Mouse (Mus musculus): ENCODE data around the gene Hnrnpll. TPM values are rescaled to one million over a fixed set of nuclear protein-coding genes. Genes with fewer than 3 reads are reported as not detected.

The Hnrnpll gene
- polyA plus RNA-seq, 1 experiment = 77.4 TPM

- 0 out of 2 replicates have a peak, but pooled peaks cover 3% of the 10 kb centered on the region for H3K9me3 ChIP-seq (replicated peaks; ENCODE audit: control insufficient read depth, insufficient read depth, low read length, poor library complexity, severe bottlenecking)
- H3K27me3 ChIP-seq (ENCODE audit: control insufficient read depth, insufficient read depth, low read length, poor library complexity, severe bottlenecking) = no peaks in the 10 kb centered on the region
- H3K9ac ChIP-seq (ENCODE audit: low read depth, poor library complexity, severe bottlenecking) = no peak overlapping the region
- H3K27ac ChIP-seq (ENCODE audit: insufficient read depth, low read length) = no peak overlapping the region
- H3K4me3 ChIP-seq (ENCODE audit: low read depth, low read length) = no peak overlapping the region
- no peaks in the 10 kb centered on the region for H3K36me3 ChIP-seq (ENCODE audit: control insufficient read depth, insufficient read depth, low read length, poor library complexity, severe bottlenecking)
- H3K4me1 ChIP-seq (ENCODE audit: control insufficient read depth, insufficient read depth, low read length) = peaks cover 5% of the 10 kb centered on the region
- no peak for TF ChIP-seq CTCF (IDR thresholded peaks at IDR 0.05; ENCODE audit: low read depth, low read length)
- no peak for TF ChIP-seq EP300 (IDR thresholded peaks at IDR 0.05; ENCODE audit: insufficient read depth, low read depth, low read length)
- TF ChIP-seq POLR2A (IDR thresholded peaks at IDR 0.05; ENCODE audit: insufficient read depth, low read length) = no peak
Observed at GRCm38 (mm10) chr17:79984450-79984849, 77.7 kb downstream of the Hnrnpll start.

- TF ChIP-seq CTCF (IDR thresholded peaks at IDR 0.05; ENCODE audit: low read depth, low read length) (no peak), POLR2A (IDR thresholded peaks at IDR 0.05; ENCODE audit: insufficient read depth, low read length) (no peak), EP300 (IDR thresholded peaks at IDR 0.05; ENCODE audit: insufficient read depth, low read depth, low read length) (no peak)
- no peak overlapping the region for H3K27ac ChIP-seq (ENCODE audit: insufficient read depth, low read length)
- H3K4me3 ChIP-seq (ENCODE audit: low read depth, low read length) = no peak overlapping the region
Observed at GRCm38 (mm10) chr17:79982955-79983529, 79.1 kb downstream of the Hnrnpll start.

GRCm38 (mm10) chr17:79982548-79982947 lies 79.6 kb downstream of the Hnrnpll start:
- no peak for TF ChIP-seq POLR2A (IDR thresholded peaks at IDR 0.05; ENCODE audit: insufficient read depth, low read length)
- Histone ChIP-seq H3K4me1 (ENCODE audit: control insufficient read depth, insufficient read depth, low read length) (peaks cover 5% of the 10 kb centered on the region), H3K4me3 (ENCODE audit: low read depth, low read length) (no peak overlapping the region), H3K9ac (ENCODE audit: low read depth, poor library complexity, severe bottlenecking) (no peak overlapping the region), H3K27ac (ENCODE audit: insufficient read depth, low read length) (no peak overlapping the region), H3K36me3 (ENCODE audit: control insufficient read depth, insufficient read depth, low read length, poor library complexity, severe bottlenecking) (no peaks in the 10 kb centered on the region), H3K9me3 (replicated peaks; ENCODE audit: control insufficient read depth, insufficient read depth, low read length, poor library complexity, severe bottlenecking) (0 out of 2 replicates have a peak, but pooled peaks cover 3% of the 10 kb centered on the region), H3K27me3 (ENCODE audit: control insufficient read depth, insufficient read depth, low read length, poor library complexity, severe bottlenecking) (no peaks in the 10 kb centered on the region)

More at GRCm38 (mm10) chr17:79982955-79983529, 79.1 kb downstream of the Hnrnpll start:
- 0 out of 2 replicates have a peak, but pooled peaks cover 3% of the 10 kb centered on the region for H3K9me3 ChIP-seq (replicated peaks; ENCODE audit: control insufficient read depth, insufficient read depth, low read length, poor library complexity, severe bottlenecking)
- H3K27me3 ChIP-seq (ENCODE audit: control insufficient read depth, insufficient read depth, low read length, poor library complexity, severe bottlenecking) = no peaks in the 10 kb centered on the region
- no peaks in the 10 kb centered on the region for H3K36me3 ChIP-seq (ENCODE audit: control insufficient read depth, insufficient read depth, low read length, poor library complexity, severe bottlenecking)
- H3K9ac ChIP-seq (ENCODE audit: low read depth, poor library complexity, severe bottlenecking) = no peak overlapping the region
- H3K4me1 ChIP-seq (ENCODE audit: control insufficient read depth, insufficient read depth, low read length) = peaks cover 5% of the 10 kb centered on the region

GRCm38 (mm10) chr17:79981758-79982481 lies 80.2 kb downstream of the Hnrnpll start:
- Histone ChIP-seq H3K9ac (ENCODE audit: low read depth, poor library complexity, severe bottlenecking) (no peak overlapping the region), H3K4me3 (ENCODE audit: low read depth, low read length) (no peak overlapping the region), H3K27ac (ENCODE audit: insufficient read depth, low read length) (no peak overlapping the region)

GRCm38 (mm10) chr17:79981348-79981747 lies 80.8 kb downstream of the Hnrnpll start:
- Histone ChIP-seq H3K9me3 (replicated peaks; ENCODE audit: control insufficient read depth, insufficient read depth, low read length, poor library complexity, severe bottlenecking) (0 out of 2 replicates have a peak, but pooled peaks cover 3% of the 10 kb centered on the region), H3K27ac (ENCODE audit: insufficient read depth, low read length) (no peak overlapping the region), H3K4me3 (ENCODE audit: low read depth, low read length) (no peak overlapping the region), H3K27me3 (ENCODE audit: control insufficient read depth, insufficient read depth, low read length, poor library complexity, severe bottlenecking) (no peaks in the 10 kb centered on the region), H3K4me1 (ENCODE audit: control insufficient read depth, insufficient read depth, low read length) (peaks cover 9% of the 10 kb centered on the region), H3K9ac (ENCODE audit: low read depth, poor library complexity, severe bottlenecking) (no peak overlapping the region; the same call in 1 of the 2 replicates), H3K36me3 (ENCODE audit: control insufficient read depth, insufficient read depth, low read length, poor library complexity, severe bottlenecking) (no peaks in the 10 kb centered on the region)
- TF ChIP-seq EP300 (IDR thresholded peaks at IDR 0.05; ENCODE audit: insufficient read depth, low read depth, low read length) = no peak
- no peak for TF ChIP-seq POLR2A (IDR thresholded peaks at IDR 0.05; ENCODE audit: insufficient read depth, low read length)
- TF ChIP-seq CTCF (IDR thresholded peaks at IDR 0.05; ENCODE audit: low read depth, low read length) = no peak

More at GRCm38 (mm10) chr17:79981758-79982481, 80.2 kb downstream of the Hnrnpll start:
- no peak for TF ChIP-seq POLR2A (IDR thresholded peaks at IDR 0.05; ENCODE audit: insufficient read depth, low read length)
- no peak for TF ChIP-seq EP300 (IDR thresholded peaks at IDR 0.05; ENCODE audit: insufficient read depth, low read depth, low read length)
- H3K4me1 ChIP-seq (ENCODE audit: control insufficient read depth, insufficient read depth, low read length) = peaks cover 7% of the 10 kb centered on the region
- no peaks in the 10 kb centered on the region for H3K36me3 ChIP-seq (ENCODE audit: control insufficient read depth, insufficient read depth, low read length, poor library complexity, severe bottlenecking)
- H3K27me3 ChIP-seq (ENCODE audit: control insufficient read depth, insufficient read depth, low read length, poor library complexity, severe bottlenecking) = no peaks in the 10 kb centered on the region
- 0 out of 2 replicates have a peak, but pooled peaks cover 3% of the 10 kb centered on the region for H3K9me3 ChIP-seq (replicated peaks; ENCODE audit: control insufficient read depth, insufficient read depth, low read length, poor library complexity, severe bottlenecking)

All from ES-Bruce4 (cell line).